Mouse (Mus musculus): ENCODE measurements at regions not wholly inside any gene's neighbourhood (a gene's known extent, or its start where the extent isn't known, plus 50 kb on each side); places are given as distances from the start of the nearest gene placed in this dataset.

DNA sequence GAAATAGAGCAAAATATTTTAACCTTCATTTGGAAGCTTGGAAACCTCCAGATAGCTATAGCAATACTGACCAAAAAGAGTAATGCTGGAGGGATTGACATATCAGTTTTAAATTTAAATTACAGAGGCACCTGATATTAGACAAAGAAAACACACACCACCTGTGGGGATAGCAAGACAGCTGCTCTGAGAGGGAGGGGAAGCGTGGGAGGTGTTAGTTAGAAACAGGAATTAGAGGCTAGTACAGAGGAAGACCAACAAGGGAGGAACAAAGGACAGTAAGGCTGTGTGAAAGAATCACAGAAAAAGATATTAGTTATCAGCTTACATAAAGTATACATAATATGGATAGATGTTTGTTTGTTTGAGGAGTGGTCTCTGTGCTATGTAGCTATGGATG, 297.2 kb upstream of the Mef2c start:
- DNase-seq (ENCODE audit: extremely low read depth, insufficient read length, low spot score): no peak

DNA sequence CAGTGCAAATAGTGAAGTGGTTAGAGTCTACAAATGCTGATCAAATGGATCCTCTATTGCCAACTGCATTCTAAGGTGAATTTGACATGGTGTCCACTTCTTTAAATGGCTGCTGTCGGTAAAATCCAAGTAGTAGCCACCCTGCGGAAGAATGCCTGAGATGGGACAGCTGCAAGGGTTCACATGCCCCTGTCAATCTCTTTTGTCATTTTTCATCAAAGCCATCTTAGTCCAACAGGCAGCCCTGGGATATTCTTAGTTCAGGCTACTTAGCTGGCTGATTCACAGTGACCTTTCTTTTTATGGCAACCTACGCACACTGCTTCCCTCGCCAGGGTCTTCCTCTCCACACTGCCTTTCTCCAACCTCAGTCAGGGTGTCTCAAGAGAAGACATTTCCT, 296.3 kb upstream of the Mef2c start:
- no peak for DNase-seq (ENCODE audit: extremely low read depth, insufficient read length, low spot score)

DNA sequence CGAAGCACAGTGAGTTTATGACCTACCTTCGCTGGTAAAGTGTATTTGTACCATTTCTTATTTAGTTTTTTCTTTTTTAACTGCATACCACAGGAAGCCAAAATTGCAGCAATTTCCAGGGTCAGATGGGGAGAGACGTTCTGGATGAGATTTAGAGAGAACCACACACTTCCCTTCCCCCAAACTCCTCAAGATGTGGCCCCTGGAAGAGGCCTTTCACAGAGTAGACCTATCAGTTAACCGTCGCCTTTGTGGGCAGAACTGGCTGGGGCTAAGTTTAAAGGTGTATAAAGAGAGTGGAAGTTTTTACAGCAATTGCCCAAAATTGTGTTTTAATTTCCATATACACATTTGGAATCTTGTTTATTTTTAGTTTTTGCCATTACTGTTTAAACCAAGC, 295.7 kb upstream of the Mef2c start:
- DNase-seq (ENCODE audit: extremely low read depth, insufficient read length, low spot score): no peak

DNA sequence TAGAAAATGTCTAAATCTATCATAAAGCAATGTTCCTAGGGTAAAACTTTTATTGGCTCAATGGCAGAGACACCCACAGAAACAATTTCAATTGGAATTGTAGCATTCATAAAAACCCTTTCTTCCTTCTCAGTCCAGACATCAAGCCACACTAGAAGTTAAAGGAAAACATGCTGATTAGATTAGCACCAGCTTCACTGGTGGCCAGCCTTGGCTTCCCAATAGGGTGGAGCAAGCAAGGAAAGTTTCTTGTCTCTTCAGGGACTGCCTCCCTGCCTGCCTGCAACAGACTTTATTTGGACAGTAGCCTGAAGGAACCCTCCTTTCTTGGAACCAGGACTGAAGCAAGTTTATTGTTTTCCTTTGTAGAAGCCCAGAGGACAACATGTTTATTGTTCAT, 289.0 kb upstream of the Mef2c start:
- no peak for DNase-seq (ENCODE audit: extremely low read depth, insufficient read length, low spot score)

DNA sequence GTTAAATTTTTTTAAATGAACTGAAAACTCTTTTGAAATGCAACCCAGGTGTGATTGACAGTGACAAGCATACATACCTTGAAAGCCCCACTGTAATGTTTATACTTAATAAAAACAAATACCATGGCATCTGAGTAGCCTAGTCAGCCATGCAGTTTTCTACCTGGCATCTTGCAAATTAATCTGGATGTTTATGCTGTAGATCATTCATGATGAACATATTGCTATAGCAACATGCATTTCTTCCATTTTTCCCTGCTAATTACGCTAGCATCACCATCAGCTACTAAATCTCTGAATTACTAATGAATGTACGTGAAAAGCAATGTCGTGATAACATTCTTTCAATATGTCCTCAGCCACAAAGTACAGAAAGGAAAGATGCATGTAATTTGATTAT, 287.4 kb upstream of the Mef2c start:
- no peak for DNase-seq (ENCODE audit: extremely low read depth, insufficient read length, low spot score)

DNA sequence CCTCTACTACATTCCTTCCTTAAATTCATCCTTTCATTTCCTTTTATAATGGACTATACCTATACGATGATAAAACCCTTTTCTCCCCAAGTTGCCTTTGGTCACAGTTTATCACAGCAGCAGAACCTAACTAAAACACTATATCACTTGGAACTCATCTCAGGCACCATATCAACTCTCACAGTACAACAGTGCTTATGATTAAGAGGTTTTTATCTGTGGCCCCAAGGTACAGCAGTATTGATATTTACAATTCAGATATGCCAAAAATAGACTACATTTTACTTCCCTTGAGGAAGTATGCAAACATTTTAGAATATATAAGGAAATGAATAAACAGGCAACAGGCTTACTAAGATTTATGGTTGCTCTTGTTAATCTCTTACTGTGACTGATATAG, 251.4 kb upstream of the Mef2c start:
- no peak for DNase-seq (ENCODE audit: extremely low read depth, insufficient read length, low spot score)

DNA sequence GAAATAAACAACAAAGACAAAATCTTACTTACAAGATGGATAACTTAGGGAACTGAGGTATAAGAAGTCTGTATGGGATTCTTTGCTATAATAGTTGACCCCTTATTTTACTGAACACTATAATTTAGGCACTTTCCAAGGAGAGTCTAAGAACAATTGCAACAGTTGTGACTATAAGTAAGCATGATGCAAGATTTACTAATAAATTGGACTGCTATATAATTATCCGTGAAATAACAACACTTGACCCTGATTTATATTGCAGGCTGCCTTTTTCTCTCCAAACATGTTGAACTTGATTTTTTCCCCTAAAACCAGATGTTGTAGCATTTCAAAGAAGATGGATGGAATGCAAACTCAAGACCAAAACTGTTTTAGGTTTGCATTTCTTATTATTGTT, 237.2 kb upstream of the Mef2c start:
- no peak for DNase-seq (ENCODE audit: extremely low read depth, insufficient read length, low spot score)

DNA sequence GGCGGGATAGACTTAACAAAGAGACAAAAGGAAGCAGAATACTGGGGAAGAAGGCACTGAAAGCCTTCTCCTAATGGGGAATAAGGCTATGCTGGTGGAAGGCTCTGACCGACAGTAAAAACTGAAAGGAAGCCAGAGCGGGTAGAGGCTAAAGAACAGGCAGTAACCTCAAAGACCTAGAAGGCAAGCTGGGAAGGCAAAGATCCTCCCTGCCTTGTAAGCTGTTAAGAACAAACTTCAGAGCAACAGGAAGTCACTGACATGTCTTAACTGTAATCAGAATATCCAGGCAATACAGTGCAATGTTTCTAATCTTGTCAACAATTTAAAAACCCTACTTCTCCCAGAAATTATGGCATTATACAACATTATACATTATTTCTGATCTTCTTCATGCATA, 235.2 kb upstream of the Mef2c start:
- no peak for DNase-seq (ENCODE audit: extremely low read depth, insufficient read length, low spot score)

DNA sequence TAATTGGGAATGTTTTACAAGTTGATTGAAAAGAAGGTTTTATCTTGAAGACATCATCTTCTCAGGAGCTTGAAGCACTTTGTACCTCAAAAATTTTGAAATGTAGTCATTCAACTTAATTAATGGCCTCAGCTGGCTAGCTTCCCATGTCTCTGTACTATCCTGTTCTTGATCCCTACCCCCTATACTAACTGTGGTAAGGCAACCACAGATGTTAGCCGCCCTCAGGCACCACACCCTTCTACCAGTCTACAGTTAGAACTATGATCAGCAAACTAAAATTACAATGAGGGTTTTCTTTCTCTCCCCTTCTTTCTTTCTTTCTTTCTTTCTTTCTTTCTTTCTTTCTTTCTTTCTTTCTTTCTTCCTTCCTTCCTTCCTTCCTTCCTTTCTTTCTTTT, 225.1 kb upstream of the Mef2c start:
- no peak for DNase-seq (ENCODE audit: extremely low read depth, insufficient read length, low spot score)

DNA sequence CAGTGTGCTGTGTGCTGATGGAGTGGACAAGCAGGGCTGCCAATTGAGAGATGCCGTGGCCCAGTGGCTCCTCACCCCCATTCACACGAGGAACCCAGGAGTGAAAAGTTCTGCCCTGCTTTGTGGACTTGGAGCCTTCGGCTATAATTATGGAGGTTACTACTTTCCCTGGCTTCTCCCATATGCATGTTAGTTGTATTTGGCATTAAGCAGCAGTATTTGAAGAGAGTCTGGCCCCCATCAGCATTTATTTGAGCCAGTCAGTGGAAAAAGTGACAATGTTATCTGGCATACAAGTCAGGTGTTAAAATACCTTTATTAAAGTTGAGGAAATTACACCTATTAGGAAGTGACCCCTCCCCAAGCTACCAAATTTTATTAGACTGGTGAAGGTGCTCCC, 196.1 kb upstream of the Mef2c start:
- DNase-seq (ENCODE audit: extremely low read depth, insufficient read length, low spot score): no peak

DNA sequence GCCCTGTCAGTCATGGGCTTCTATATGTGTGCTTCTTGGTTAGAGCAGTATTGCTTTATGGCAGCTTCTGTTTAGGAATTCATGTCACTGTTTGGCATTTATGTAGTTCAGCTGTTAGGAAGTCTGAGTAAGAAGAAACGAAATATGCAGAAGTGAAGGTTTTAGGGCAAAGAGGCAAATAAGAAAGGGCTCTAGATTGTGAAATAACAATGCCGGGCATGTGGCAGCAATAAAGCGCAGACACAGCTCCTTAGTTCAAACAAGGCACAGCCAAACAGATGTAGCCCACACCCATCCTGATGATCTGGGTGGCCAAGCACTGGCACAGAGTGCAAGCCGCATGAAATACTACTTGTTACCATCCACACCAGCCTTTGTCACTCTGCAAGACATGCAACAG, 175.3 kb upstream of the Mef2c start:
- DNase-seq (ENCODE audit: extremely low read depth, insufficient read length, low spot score): no peak

DNA sequence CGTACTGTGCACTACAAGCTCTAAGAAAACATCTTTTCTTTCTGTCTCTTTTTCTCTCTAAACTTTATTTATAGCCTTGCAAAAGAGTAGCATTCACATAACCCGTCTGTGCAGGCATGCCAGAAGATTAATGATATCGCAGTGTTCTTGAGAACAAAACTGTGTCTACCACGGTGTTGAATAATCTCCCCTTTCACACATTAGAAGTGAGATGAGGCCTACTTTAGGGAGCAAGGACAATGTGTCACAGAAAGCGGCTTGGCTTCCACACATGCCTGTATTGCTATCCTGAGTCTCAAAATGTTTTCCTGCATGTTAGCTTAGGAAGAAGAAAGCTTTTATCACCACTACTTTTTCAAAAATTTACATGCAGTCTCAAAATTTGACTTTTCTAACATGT, 170.1 kb upstream of the Mef2c start:
- no peak for DNase-seq (ENCODE audit: extremely low read depth, insufficient read length, low spot score)

DNA sequence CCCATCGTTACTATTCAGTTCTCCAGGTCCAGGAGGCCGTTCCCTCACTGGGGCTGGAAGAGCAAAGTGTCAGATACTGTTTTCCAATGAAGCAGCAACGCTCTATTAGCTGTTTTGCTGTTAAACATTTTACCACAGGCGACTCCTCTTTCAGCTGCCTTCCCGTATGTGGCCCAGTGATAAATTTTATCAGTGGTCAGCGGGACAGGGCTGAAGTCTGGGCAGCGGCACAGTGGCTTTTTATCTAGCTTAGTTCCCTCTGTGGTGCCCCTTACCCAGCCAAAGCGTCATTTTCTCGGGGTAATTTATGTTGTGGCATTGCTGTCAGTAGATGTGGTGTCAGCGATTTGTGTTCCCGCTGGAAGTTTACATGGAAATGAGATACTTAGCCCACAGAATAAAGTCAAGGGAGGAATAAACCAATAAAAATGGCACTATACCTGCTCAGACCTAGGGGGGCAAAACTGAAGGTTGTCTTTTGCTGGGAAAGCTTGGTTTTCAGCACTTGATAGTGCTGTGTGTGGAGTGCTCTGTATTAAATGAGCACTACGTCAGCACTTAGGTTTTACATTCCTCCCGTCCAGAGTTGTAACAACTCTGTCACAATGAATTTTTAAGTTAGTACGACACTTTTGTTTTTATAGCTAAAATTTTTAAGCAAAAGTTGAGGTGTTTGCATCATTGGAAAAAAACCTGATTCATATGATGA, 159.1 kb upstream of the Mef2c start:
- no peak for DNase-seq (ENCODE audit: extremely low read depth, insufficient read length, low spot score)

DNA sequence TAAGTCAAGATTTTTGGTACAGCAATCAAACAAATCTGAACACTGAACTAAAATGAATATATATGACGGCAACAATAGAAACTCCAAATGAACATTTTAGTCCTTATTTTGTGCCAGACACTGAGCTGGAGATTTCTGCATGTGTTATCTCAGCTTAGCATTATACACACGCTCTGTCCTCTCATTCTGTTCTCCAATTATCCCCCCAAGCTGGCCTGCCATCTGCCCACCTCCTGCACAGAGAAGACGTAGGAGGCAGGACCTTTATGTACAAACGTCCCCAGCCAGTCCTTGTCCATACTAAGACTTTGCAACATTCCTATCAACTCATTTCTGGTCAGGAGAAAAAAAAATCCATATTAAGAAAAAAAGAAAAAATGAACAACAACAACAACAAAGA, 148.5 kb upstream of the Mef2c start:
- no peak for DNase-seq (ENCODE audit: extremely low read depth, insufficient read length, low spot score)

DNA sequence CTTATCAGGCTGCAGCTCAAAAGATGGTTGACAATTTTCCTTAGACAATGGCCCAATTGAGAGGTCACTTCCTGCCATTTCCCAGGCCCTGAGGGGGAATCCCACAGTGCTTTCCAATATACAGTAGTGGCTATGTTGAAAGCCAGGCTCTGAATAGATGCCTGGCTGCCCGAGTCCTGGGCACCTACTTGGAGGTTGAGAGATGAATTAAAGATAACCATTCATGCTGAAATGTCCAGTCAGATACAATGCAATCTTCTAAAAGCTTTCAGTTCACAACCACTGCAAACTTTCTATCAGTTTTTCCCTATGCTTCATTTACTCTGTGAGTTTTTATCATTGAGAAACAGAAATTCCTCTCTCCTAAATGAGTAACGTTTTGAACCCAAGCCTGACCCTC, 143.3 kb upstream of the Mef2c start:
- no peak for DNase-seq (ENCODE audit: extremely low read depth, insufficient read length, low spot score)

DNA sequence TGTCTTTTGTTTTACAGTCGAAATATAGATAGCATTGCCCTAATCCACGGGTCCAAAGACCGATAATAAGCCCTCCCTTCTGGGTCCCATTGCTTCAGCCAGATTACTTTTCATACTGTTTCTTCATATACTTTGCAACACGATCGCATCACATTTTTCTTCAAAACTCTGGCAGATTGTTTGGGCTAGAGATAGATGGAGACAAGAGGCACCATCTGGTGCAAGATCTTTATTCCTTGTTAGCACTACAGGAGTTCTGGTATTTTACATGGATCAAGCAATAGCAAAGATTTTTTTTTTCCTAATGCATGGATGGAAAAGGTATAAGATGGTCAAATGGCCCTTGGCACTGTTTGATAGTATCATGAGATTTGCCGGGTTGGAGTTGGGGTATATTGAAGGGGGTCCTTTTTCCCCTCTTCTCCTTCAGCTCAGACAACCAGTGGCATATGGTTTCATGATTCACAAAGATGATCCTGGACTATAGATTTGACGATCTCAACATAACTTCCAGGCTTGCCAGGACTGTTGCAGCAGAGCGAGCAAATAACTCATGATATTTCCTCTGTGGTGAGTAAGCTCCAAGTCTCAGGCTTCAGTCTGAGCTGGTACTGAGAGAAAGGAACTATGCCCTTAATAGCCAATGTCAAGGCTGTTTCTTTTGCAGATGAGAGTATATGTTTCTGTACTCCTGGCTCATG, 127.6 kb upstream of the Mef2c start:
- no peak for DNase-seq (ENCODE audit: extremely low read depth, insufficient read length, low spot score)

DNA sequence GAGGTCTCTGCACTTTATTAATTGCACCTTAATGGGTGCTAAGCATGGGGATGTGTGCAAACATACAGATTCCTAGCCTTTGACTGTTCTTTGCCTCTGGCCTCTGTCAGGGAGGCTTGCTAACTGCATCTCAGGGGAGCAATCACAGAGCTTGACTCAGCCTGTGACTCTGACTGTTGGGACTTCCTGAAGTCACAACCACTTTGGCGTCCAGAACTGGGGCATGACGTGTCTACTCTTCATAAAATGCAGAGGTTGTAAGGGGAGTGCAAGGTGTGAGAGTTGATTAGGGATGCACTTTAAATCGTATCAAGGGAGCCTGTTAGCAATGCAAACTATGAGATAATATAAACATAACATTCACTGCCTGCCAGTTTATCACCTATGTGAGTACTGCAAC, 125.2 kb upstream of the Mef2c start:
- DNase-seq (ENCODE audit: extremely low read depth, insufficient read length, low spot score): no peak

DNA sequence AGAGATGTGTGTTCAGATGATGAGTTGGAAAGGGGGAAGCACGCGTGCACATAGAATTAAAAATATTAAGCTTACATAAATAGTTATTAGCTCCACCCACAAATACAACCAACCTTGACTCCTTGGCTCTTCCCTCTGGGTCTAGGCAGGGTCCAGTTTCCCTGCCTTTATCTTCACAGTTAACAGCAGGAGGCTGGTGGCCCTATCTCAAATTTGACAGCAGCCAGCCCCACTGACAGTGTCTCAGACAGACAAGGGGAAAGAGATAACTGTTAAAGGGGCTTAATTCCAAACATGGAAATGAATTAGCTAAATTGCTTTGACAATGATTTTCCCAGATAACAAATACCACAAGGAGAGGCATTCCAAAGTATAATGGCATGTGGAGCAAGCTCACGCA, 121.2 kb upstream of the Mef2c start:
- no peak for DNase-seq (ENCODE audit: extremely low read depth, insufficient read length, low spot score)

DNA sequence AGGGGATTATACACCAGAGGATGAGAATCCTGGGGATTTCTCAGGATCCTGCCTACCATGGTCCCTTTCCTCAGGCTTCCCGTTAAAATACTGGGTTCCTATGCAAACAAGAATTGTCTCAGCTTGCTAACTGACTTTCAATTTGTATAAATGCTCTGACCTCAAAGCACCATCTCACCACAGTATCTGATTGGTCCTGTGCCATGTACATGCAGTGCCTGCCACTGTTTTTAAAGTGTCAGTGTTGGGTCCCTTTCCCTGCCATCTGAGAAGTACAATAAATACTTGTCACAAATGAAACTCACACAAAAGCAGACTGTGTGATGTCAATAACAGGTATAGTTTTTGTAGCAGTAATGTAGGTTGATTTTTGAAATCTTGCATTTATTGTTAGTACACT, 109.1 kb upstream of the Mef2c start:
- DNase-seq (ENCODE audit: extremely low read depth, insufficient read length, low spot score): no peak

DNA sequence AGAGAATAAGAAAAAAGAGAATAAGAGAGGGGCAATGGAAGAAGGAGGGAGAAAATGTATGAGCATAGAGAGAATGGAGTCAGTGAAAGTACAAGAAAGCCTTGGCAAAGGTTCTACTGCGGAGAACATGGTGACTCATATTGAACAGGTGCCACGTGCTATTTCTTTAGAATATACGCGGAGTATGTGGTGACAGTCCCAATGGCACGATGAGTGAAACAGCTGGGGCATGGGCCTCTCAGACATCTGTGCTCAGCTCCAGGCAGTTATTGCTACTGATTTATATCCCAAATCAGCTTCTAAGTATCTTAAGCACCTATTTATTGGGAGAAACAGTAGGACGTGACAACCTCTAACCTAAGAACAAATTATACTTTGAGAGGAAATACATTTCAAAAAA, 104.5 kb upstream of the Mef2c start:
- no peak for DNase-seq (ENCODE audit: extremely low read depth, insufficient read length, low spot score)

DNA sequence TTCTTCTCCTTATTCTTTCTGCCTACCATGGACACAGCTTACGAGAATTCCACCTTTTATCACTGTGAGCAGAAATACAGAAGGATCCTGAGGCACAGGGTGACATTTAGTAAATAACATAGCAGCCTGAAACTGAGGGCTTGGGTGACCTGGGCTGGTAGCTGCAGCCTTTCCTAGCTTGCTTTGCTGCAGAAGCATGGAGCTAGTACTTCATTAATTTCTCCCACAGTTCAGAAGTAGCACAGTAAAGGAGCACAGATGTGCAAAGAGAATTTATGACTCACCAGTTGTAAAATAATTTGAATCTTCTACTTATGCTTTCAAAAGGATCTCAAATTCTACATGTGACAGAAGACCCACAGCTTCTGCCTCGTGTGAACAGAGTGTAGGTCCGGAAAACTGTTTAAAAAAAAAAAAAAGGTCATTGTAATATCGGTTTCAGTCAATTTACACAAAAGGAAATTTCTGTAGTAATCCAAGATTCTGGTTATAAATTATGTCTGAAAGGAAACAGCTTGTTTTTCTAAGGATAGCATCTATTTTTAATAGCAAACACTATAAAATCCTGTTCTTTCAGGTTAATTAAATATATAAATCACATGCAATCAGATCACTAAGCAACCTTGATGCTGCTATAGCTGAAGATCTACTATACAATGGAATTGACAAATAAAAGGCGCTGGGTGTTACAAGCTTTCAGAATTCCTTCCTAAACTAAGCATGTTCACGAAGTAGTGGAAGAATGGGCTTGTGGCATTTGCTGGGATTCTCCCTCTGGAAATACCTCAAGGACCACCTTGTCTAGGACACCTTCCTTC, 64.0 kb upstream of the Mef2c start:
- DNase-seq (ENCODE audit: extremely low read depth, insufficient read length, low spot score): no peak

DNA sequence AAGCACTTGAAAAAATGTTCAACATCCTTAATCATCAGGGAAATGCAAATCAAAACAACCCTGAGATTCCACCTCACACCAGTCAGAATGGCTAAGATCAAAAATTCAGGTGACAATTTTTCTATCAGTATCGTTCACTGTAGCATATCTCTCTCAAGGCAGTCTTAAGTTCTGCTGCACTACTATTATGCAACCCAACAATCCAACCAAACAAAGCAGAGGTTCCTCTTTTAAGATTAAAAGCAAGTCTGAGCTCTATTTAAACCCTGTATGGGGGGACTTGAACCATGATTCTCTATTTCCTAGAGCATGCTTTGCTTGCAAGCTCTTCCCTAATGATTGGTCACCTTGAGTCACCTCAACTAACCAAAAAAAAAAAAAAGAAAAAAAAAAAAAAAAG, 59.6 kb upstream of the Mef2c start:
- DNase-seq (ENCODE audit: extremely low read depth, insufficient read length, low spot score): no peak
